Mouse (Mus musculus) left cerebral cortex, adult 9 months (tissue): ENCODE results near the gene Olfr434.
"Not testable (repeated sequence)": the region's sequence is repeated elsewhere in the genome, so short reads cannot be mapped to it uniquely, and the experiment has no call there.

Experiments
- DNase-seq, 2 experiments: peaks; one replicate each; pipeline ENCODE4 v3.0.0; 2022; ENCODE audit warnings: low spot score in 2 of 2

The Olfr434 gene

GRCm38 (mm10) chr6:43212873-43213272 is at the start of gene Olfr434:
TSS of gene Olfr434 (plus strand) at chr6:43213021.
- peak; percentile 35 to 48 for DNase-seq

GRCm38 (mm10) chr6:43167246-43167645 is 45.6 kb upstream of the Olfr434 start:
- no peak for DNase-seq

GRCm38 (mm10) chr6:43171840-43172239 is 41.0 kb upstream of the Olfr434 start, which contains the start of gene Olfr13:
TSS of gene Olfr13 (plus strand) at chr6:43172140.
- DNase-seq = no peak

- DNase-seq = no peak
Measured at GRCm38 (mm10) chr6:43178129-43178528, 34.7 kb upstream of the Olfr434 start.

- DNase-seq = no peak
Measured at GRCm38 (mm10) chr6:43178584-43179501, 34.0 kb upstream of the Olfr434 start.

GRCm38 (mm10) chr6:43190986-43191385 is 21.8 kb upstream of the Olfr434 start:
- DNase-seq = no peak

- DNase-seq = no peak
Measured at GRCm38 (mm10) chr6:43196781-43197180, 16.0 kb upstream of the Olfr434 start, which contains the start of gene Olfr435. TSS of gene Olfr435 (plus strand) at chr6:43197146.

- DNase-seq = no peak
Measured at GRCm38 (mm10) chr6:43198094-43198493, 14.7 kb upstream of the Olfr434 start.

- DNase-seq = no peak
Measured at GRCm38 (mm10) chr6:43202786-43203185, 10.0 kb upstream of the Olfr434 start.

GRCm38 (mm10) chr6:43205355-43205754 is 7.5 kb upstream of the Olfr434 start:
- DNase-seq = no peak

GRCm38 (mm10) chr6:43231255-43231654 is 18.4 kb downstream of the Olfr434 start, which contains the start of gene Olfr47:
TSS of gene Olfr47 (plus strand) at chr6:43231529.
- not testable (repeated sequence) for DNase-seq

GRCm38 (mm10) chr6:43242061-43242460 is 29.2 kb downstream of the Olfr434 start:
- DNase-seq = no peak

- no peak for DNase-seq
Measured at GRCm38 (mm10) chr6:43247396-43247795, 34.6 kb downstream of the Olfr434 start.

- DNase-seq = no peak
Measured at GRCm38 (mm10) chr6:43252994-43253393, 40.2 kb downstream of the Olfr434 start.

GRCm38 (mm10) chr6:43254193-43254926 is 41.5 kb downstream of the Olfr434 start:
- peak in 1 of 2 experiments; percentile 10 for DNase-seq

- DNase-seq = no peak
Measured at GRCm38 (mm10) chr6:43260756-43261155, 47.9 kb downstream of the Olfr434 start.

- DNase-seq = no peak
Measured at GRCm38 (mm10) chr6:43265363-43266041, 52.7 kb downstream of the Olfr434 start, which contains the start of gene Arhgef5. TSS of gene Arhgef5 (plus strand) at chr6:43265582.

GRCm38 (mm10) chr6:43266356-43266755 is 53.5 kb downstream of the Olfr434 start:
- DNase-seq = no peak
